Mouse (Mus musculus) kidney, embryonic 15.5 days (tissue): Measurements from ENCODE around the gene Kctd12. TPM values are rescaled to one million over a fixed set of nuclear protein-coding genes. Genes with fewer than 3 reads are reported as not detected.
A peak's percentile ranks its signal among the peaks of the same experiment; 100 is the strongest.

Source experiments
- ATAC-seq: fragments of 200-750 bp; cut with Nextera tagmentation; replicated peaks from 2 replicates; pipeline ENCODE4 v1.8.0; 2017; ENCODE audit warnings: moderate TSS enrichment; ENCODE audit not compliant: low FRiP score
- H3K27ac ChIP-seq: fragments of 300-500 bp; sonication (generic); 2 replicates; pipeline ENCODE4 v1.5.1; 2015; ENCODE audit warnings: mild to moderate bottlenecking, inconsistent platforms
- H3K27me3 ChIP-seq: fragments of 300-500 bp; sonication (generic); 2 replicates; pipeline ENCODE4 v1.6.1; 2015; ENCODE audit warnings: inconsistent platforms
- H3K36me3 ChIP-seq: fragments of 300-500 bp; sonication (generic); 2 replicates; pipeline ENCODE4 v1.6.1; 2015; ENCODE audit warnings: inconsistent platforms
- H3K4me1 ChIP-seq: fragments of 300-500 bp; sonication (generic); 2 replicates; pipeline ENCODE4 v1.6.1; 2015; ENCODE audit warnings: inconsistent platforms
- H3K4me2 ChIP-seq: fragments of 300-500 bp; sonication (generic); 2 replicates; pipeline ENCODE4 v1.6.1; 2015; ENCODE audit warnings: moderate library complexity, mild to moderate bottlenecking, inconsistent platforms
- H3K4me3 ChIP-seq: fragments of 300-500 bp; sonication (generic); replicated peaks from 2 replicates; pipeline ENCODE4 v1.5.1; 2015; ENCODE audit warnings: mild to moderate bottlenecking, inconsistent platforms
- H3K9ac ChIP-seq: fragments of 300-500 bp; sonication (generic); 2 replicates; pipeline ENCODE4 v1.6.1; 2015; ENCODE audit warnings: mild to moderate bottlenecking, inconsistent platforms
- H3K9me3 ChIP-seq: fragments of 300-500 bp; sonication (generic); replicated peaks from 2 replicates; pipeline ENCODE4 v1.6.1; 2016; ENCODE audit warnings: inconsistent platforms
- WGBS: fragments of 180-500 bp; shearing (Covaris S2); methylation state at CpG from one replicate; pipeline ENCODE4 v1.1.7; 2015; ENCODE audit warnings: mixed read lengths; 5-methylcytosine and 5-hydroxymethylcytosine counted together
- polyA plus RNA-seq: library from polyadenylated mRNA; unstranded; fragments of >200 nt; fragmentation: Nextera tagmentation; extraction: Ambion mirVana; gene quantifications from 2 replicates; pipeline ENCODE4 v1.2.1, GENCODE M21; 2015

The Kctd12 gene
- polyA plus RNA-seq: 11.0 and 11.2 TPM in 2 replicates

DNA sequence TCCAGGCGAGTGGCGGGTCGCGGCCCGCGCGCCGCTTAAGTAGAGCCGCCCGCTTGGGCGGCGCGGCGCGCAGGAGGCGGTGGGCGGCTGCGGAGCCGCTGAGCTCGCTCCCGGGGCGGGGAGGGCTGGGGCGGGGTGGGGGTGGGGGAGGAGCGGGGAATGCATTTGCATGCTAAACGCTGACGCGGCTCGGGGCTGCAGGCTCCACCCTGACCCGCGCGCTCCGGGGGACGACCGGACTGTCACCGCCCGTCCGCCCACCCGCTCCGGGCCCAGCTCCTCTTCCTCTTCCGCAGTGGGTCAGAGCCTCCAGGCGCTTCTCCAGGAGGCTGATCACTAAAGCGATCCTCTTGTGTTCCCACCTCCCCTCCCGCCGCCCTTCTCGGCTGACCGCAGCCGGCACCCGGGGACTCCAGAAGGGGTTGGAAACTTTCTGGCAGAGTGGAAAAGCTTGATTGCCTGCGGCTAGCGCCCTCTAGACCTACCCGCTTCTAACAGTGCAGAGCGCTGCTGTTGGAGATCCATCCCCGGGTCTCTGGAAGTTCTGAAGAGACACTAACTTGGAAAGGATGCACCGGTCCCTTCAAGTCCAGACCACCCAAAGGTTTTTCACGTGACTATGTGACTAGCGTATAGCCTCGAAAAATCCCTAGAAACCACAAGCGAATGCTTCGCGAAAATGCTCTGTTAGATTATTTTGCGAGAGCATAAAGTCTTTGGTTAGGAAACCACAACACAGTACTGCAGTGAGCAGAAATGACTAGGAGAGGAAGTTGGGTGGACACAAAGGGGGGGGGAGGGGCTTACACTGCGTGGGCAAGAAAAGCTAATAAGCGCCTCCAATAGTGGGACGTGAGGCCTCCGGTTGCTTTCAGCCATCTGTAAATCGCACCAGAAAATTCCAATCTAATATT, at the start of gene Kctd12:
Gene Kctd12 (minus strand): TSS at position 11 of the 914 bp plus-strand sequence.
- no peaks in the 10 kb centered on the region for H3K9me3 ChIP-seq
- H3K27ac ChIP-seq: peak within 1 kb of the TSS; percentile 97
- peak within 1 kb of the TSS; percentile 74 for H3K9ac ChIP-seq
- H3K4me2 ChIP-seq: peak within 1 kb of the TSS; percentile 98
- H3K4me3 ChIP-seq: peak within 1 kb of the TSS; percentile 77
- H3K27me3 ChIP-seq: no peaks in the 10 kb centered on the region
- WGBS: 2% methylated on average over 43 of the region's 66 CpGs
- peak; percentile 96 for ATAC-seq
- no peaks in the 10 kb centered on the region for H3K36me3 ChIP-seq
- H3K4me1 ChIP-seq: peaks cover 25% of the 10 kb centered on the region

GRCm38 (mm10) chr14:103029203-103029602, 46.8 kb upstream of the Kctd12 start:
- ATAC-seq: no peak
- no peaks in the 10 kb centered on the region for H3K9me3 ChIP-seq
- WGBS: 84% methylated on average over 2 of the region's 2 CpGs

DNA sequence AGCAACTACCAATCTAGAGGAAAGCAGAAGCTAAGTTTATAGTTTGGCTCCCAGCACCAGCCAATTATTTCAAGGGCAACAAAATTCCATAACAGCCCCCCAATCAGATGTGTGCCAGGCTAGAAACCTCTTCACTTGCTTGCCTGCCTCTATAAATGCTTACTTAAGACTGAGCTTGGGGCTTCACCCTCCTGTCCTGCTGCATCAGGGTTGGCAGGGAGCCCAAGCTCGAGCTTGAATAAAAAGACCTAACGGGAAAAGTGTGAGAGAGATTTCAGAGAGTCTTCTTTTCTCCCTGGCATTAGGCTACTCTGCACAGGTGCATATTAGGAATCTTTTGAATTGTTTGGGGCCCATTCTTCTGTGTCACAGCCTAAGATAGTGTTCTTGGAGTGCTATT, 37.6 kb upstream of the Kctd12 start:
- Histone ChIP-seq H3K27ac (no peak overlapping the region), H3K4me3 (no peak overlapping the region), H3K27me3 (no peaks in the 10 kb centered on the region), H3K4me2 (no peak overlapping the region), H3K36me3 (no peaks in the 10 kb centered on the region), H3K4me1 (no peaks in the 10 kb centered on the region), H3K9ac (no peak overlapping the region), H3K9me3 (no peaks in the 10 kb centered on the region)
- WGBS: 67% methylated on average over 2 of the region's 2 CpGs
- ATAC-seq: no peak

More at GRCm38 (mm10) chr14:103029203-103029602, 46.8 kb upstream of the Kctd12 start:
- H3K27me3 ChIP-seq: no peaks in the 10 kb centered on the region
- H3K36me3 ChIP-seq: no peaks in the 10 kb centered on the region
- no peaks in the 10 kb centered on the region for H3K4me1 ChIP-seq
- no peak overlapping the region for H3K27ac ChIP-seq
- H3K4me3 ChIP-seq: no peak overlapping the region
- H3K9ac ChIP-seq: no peak overlapping the region
- no peak overlapping the region for H3K4me2 ChIP-seq

- no peak for ATAC-seq
- H3K4me2 ChIP-seq: no peak overlapping the region
Observed at GRCm38 (mm10) chr14:103017009-103017408, 34.6 kb upstream of the Kctd12 start.

DNA sequence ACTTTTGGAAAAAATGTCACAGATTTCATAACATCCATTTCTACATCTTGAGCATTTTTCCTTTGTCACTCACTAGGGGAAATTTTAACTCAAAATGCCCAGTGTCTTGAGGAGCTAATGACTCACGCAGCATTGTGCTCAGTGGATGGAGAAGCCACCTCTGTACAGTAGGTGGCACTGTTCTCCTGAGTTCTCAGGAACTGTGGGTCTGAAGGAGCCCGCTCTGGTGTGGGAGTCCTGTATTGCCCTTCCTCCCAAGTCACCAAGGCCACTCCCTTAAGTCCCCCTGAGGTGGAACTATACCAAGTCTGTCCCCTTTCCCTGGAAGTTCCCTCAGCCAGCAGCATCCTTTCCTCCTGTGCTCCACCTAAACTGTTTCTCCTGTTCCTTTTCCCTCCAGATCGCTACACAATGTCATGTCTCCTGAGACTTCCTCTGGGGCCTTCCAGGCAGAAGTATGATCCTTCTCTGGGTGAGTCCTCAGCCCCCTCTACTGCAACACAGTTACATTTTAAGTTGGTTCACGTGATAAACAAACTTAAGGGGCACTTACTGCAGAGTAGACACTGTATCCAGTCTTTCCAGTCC, 30.2 kb upstream of the Kctd12 start:
- no peaks in the 10 kb centered on the region for H3K4me1 ChIP-seq
- H3K4me2 ChIP-seq: no peak overlapping the region
- no peak overlapping the region for H3K9ac ChIP-seq
- no peak overlapping the region for H3K4me3 ChIP-seq
- no peaks in the 10 kb centered on the region for H3K36me3 ChIP-seq
- WGBS: 32% methylated on average over 4 of the region's 4 CpGs
- peak; percentile 92 for ATAC-seq
- H3K9me3 ChIP-seq: no peaks in the 10 kb centered on the region
- H3K27me3 ChIP-seq: no peaks in the 10 kb centered on the region
- H3K27ac ChIP-seq: no peak overlapping the region

More at GRCm38 (mm10) chr14:103017009-103017408, 34.6 kb upstream of the Kctd12 start:
- H3K4me1 ChIP-seq: no peaks in the 10 kb centered on the region
- WGBS: 71% methylated on average over 5 of the region's 5 CpGs
- no peak overlapping the region for H3K9ac ChIP-seq
- H3K27ac ChIP-seq: no peak overlapping the region
- H3K27me3 ChIP-seq: no peaks in the 10 kb centered on the region
- no peaks in the 10 kb centered on the region for H3K36me3 ChIP-seq
- no peaks in the 10 kb centered on the region for H3K9me3 ChIP-seq
- no peak overlapping the region for H3K4me3 ChIP-seq

DNA sequence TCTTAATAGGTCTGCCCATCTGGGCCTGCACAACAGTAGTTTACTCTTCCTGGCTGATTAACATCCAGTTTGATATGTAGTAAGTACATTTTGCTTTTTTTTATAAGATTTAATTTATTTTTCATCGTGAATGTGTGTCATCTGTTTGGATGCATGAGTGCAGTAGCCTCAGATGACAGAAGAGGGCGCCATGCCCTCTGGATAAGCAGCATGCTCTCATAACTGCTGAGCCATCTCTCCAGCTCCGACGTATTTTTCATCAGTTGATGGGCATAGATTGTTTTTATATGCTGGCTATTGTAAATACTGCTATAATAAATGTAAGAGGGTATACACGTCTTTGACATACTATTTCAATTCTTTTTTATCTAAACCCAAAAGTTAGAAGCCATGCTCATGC, 29.3 kb upstream of the Kctd12 start:
- no peaks in the 10 kb centered on the region for H3K4me1 ChIP-seq
- WGBS: 36% methylated on average over 5 of the region's 5 CpGs
- ATAC-seq: no peak

DNA sequence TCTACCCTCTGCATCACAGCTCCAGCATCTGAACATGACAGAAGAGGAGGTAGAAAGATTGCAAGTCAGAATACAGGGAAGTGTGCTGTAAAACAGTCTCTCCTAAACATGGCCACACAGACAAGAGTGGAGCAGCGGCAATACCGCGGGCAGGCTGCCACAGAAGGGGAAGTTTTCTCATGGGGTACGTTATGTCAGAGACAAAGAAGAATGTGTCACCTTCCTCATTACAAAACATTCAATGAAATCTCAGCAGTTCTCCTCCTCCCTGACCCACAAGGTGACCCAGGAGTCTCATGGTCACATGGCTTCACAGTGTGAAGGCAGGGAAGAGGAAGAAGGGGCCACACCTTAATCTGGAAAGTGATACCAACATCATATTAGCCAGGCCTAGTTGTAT, 25.3 kb upstream of the Kctd12 start:
- no peaks in the 10 kb centered on the region for H3K4me1 ChIP-seq
- H3K4me2 ChIP-seq: no peak overlapping the region
- H3K4me3 ChIP-seq: no peak overlapping the region
- 86% methylated on average over 4 of the region's 4 CpGs for WGBS
- no peak overlapping the region for H3K9ac ChIP-seq
- no peak for ATAC-seq
- no peaks in the 10 kb centered on the region for H3K9me3 ChIP-seq
- no peaks in the 10 kb centered on the region for H3K27me3 ChIP-seq
- H3K27ac ChIP-seq: no peak overlapping the region
- no peaks in the 10 kb centered on the region for H3K36me3 ChIP-seq

More for the DNA sequence above, 29.3 kb upstream of the Kctd12 start:
- Histone ChIP-seq H3K9ac (no peak overlapping the region), H3K36me3 (no peaks in the 10 kb centered on the region), H3K27ac (no peak overlapping the region), H3K9me3 (no peaks in the 10 kb centered on the region), H3K4me2 (no peak overlapping the region), H3K27me3 (no peaks in the 10 kb centered on the region), H3K4me3 (no peak overlapping the region)

GRCm38 (mm10) chr14:102994662-102995561, 12.5 kb upstream of the Kctd12 start:
- Histone ChIP-seq H3K9me3 (no peaks in the 10 kb centered on the region), H3K4me3 (no peak overlapping the region), H3K27me3 (no peaks in the 10 kb centered on the region), H3K4me2 (no peak overlapping the region), H3K27ac (no peak overlapping the region), H3K4me1 (no peaks in the 10 kb centered on the region), H3K9ac (no peak overlapping the region), H3K36me3 (no peaks in the 10 kb centered on the region)
- WGBS: 14% methylated on average over 6 of the region's 6 CpGs
- peak; percentile 76 for ATAC-seq

- H3K4me1 ChIP-seq: no peaks in the 10 kb centered on the region
- no peak overlapping the region for H3K4me2 ChIP-seq
- 68% methylated on average over 3 of the region's 3 CpGs for WGBS
- H3K9ac ChIP-seq: no peak overlapping the region
- no peaks in the 10 kb centered on the region for H3K27me3 ChIP-seq
- no peaks in the 10 kb centered on the region for H3K9me3 ChIP-seq
- H3K36me3 ChIP-seq: no peaks in the 10 kb centered on the region
- no peak overlapping the region for H3K4me3 ChIP-seq
- H3K27ac ChIP-seq: no peak overlapping the region
- no peak for ATAC-seq
Observed at GRCm38 (mm10) chr14:102990765-102991164, 8.3 kb upstream of the Kctd12 start.

GRCm38 (mm10) chr14:102989866-102990265, 7.4 kb upstream of the Kctd12 start:
- H3K36me3 ChIP-seq: no peaks in the 10 kb centered on the region
- H3K9me3 ChIP-seq: no peaks in the 10 kb centered on the region
- WGBS: 67% methylated on average over 5 of the region's 5 CpGs
- H3K27ac ChIP-seq: no peak overlapping the region
- no peaks in the 10 kb centered on the region for H3K27me3 ChIP-seq
- no peak overlapping the region for H3K4me2 ChIP-seq
- no peak overlapping the region for H3K4me3 ChIP-seq
- ATAC-seq: no peak
- no peaks in the 10 kb centered on the region for H3K4me1 ChIP-seq
- no peak overlapping the region for H3K9ac ChIP-seq

DNA sequence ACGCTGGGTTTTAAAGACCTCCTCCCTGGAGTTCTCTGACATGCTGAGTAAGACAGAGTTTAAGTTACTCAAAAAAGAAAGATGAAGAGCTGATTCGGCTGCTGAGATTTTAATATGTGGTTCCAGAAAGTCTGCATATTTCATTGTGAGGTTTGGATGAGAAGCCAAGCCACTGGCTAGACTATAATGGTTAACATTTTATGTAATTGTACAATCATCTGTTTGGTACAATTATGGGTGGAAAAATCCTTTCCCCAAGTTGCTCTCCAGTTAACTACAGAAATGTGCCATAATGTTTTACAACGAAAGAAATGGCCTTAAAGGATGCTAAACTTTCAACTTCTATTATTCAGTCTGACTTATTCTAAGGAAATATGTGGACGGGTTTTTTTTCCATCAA, 6.8 kb upstream of the Kctd12 start:
- H3K36me3 ChIP-seq: no peaks in the 10 kb centered on the region
- no peaks in the 10 kb centered on the region for H3K27me3 ChIP-seq
- H3K4me3 ChIP-seq: no peak overlapping the region
- H3K9ac ChIP-seq: no peak overlapping the region
- 74% methylated on average over 4 of the region's 4 CpGs for WGBS
- no peaks in the 10 kb centered on the region for H3K9me3 ChIP-seq
- no peak overlapping the region for H3K4me2 ChIP-seq
- H3K4me1 ChIP-seq: no peaks in the 10 kb centered on the region
- no peak for ATAC-seq
- H3K27ac ChIP-seq: no peak overlapping the region
